Mouse (Mus musculus): ENCODE results near the gene Matn3.

DNA sequence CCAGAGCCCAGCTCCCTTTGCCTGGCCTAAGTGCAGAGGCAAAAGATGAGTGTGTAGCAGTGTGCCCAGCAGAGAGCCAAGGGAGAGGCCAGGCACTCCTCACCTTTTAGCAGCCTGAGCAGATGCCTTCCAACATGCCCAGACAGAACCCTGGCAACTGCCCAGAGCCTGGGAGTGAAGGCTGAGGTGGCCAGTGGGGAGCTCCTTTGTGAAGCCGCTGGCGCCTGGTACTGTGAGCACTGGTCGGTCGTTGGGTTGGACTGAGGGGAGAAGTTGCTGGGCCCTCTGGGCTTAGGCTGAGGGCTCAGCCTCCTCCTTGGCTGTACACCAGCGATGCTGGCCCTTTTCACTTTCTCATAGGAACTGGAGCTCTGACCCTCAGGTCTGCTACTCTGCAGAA lies 31.4 kb upstream of the Matn3 start:
- no peak for TF ChIP-seq CTCF (conservative IDR thresholded peaks at IDR 0.05; ENCODE audit: insufficient read depth, insufficient read length, low read depth, low read length)
- no peak for TF ChIP-seq POLR2A (IDR thresholded peaks at IDR 0.05; ENCODE audit: low read depth, low read length)
